Mouse (Mus musculus) adrenal gland, adult 8-10 months (tissue): ENCODE results near the gene Osbpl8. TPM values are rescaled to one million over a fixed set of nuclear protein-coding genes. Genes with fewer than 3 reads are reported as not detected.
"Not testable (repeated sequence)": the region's sequence is repeated elsewhere in the genome, so short reads cannot be mapped to it uniquely, and the experiment has no call there.

Experiments
- DNase-seq: peaks from one replicate; pipeline ENCODE4 v3.0.0; 2022
- total RNA-seq, 4 experiments: library from RNA; stranded (reverse); gene quantifications; 2 replicates each; pipeline ENCODE4 v1.2.4; 2022

Osbpl8 gene
- total RNA-seq, 4 experiments from 2014 or later = 25.7 to 38.0 (median 33.1) TPM

- DNase-seq = no peak
Measured at GRCm38 (mm10) chr10:111185574-111186269, 21.2 kb downstream of the Osbpl8 start.

DNA sequence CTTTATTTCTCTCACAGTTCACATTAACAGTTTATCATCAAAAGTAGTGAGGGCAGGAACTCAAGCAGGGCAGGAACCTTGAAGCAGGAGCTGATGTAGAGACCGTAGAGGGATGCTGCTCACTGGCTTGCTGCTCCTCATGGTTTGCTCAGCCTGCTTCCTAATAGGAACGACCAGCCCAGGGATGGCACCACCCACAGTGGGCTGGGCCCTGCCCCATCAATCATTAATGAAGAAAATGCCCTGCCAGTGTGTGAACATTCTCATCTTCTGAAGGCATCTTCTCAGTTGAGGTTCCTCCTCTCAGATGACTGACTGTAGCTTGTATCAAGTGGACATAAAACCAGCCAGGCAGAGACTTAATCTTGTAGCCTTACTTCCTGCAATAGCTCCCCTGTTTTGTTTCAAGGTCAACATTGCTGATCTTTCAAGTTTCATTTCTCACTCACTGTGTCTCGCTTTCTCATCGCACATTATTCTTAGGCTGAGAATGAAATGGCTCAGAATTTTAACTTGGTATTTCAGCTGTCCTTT lies 24.5 kb downstream of the Osbpl8 start:
- no peak for DNase-seq

GRCm38 (mm10) chr10:111190110-111190795 lies 25.7 kb downstream of the Osbpl8 start:
- DNase-seq = no peak

DNA sequence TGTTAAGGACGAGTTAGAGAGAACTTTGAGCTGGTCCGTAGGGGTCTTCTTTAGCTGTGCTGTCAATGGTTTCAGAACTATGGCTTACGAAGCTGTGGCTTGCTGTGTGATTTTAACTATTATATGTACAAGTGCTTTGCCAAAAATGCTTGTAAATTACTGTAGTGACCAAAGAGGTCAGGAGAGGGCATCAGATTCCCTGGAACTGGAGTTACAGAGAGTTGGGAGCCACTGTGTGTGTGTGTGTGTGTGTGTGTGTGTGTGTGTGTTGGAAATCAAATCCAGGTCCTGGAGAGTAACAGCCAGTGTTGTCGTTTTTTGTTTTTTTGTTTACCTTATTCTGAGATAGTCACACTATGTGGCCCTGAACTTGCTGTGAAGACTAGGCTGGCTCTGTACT lies 29.0 kb downstream of the Osbpl8 start:
- no peak for DNase-seq

GRCm38 (mm10) chr10:111196191-111196590 lies 31.6 kb downstream of the Osbpl8 start:
- DNase-seq = no peak

GRCm38 (mm10) chr10:111198705-111199104 lies 34.2 kb downstream of the Osbpl8 start:
- DNase-seq = not testable (repeated sequence)

- no peak for DNase-seq
Measured at GRCm38 (mm10) chr10:111201120-111201519, 36.6 kb downstream of the Osbpl8 start.

- no peak for DNase-seq
Measured at GRCm38 (mm10) chr10:111201666-111202065, 37.1 kb downstream of the Osbpl8 start.

- no peak for DNase-seq
Measured at GRCm38 (mm10) chr10:111204089-111204488, 39.5 kb downstream of the Osbpl8 start.

GRCm38 (mm10) chr10:111205421-111205820 lies 40.9 kb downstream of the Osbpl8 start:
- no peak for DNase-seq

- DNase-seq = no peak
Measured at GRCm38 (mm10) chr10:111207386-111207785, 42.8 kb downstream of the Osbpl8 start.

DNA sequence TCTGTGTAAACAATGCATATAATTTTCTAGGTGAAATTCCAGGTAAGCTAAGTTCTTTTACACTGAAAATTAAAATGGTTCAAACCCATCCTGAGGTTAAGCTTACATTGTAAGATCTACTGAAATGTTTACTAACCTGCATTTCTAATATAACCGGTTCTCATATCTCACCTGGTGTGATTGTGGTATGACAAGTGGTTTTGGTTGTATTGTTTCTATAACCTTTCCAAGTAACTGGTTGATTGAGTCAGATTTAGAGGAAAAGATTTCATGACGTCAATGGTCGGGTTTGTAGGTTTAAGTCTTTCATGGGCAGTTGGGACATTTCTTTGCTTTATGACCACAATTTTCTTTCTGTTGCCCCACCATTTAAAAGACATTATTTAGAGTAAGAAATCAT lies 49.5 kb downstream of the Osbpl8 start:
- DNase-seq = no peak

- no peak for DNase-seq
Measured at GRCm38 (mm10) chr10:111214696-111215095, 50.1 kb downstream of the Osbpl8 start.

DNA sequence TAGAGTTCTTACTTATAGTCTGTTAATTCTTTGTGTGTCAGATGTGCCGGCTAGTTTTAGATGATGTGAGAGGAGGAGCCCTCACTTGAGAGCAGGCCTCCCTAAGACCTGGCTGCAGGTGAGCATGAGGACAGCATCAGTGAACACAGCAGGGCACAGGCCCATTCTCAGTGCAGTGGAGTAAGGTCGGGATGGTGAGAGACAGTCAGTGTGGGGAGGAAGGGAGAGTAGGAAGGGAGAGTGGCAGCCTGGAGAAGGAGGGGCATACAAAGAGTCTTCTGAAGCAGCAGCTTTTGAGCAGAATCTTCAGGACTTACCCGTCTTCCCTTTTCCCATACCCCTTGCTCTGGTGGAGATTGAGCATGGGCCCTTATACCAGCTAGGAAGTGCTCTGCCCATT lies 51.0 kb downstream of the Osbpl8 start:
- DNase-seq = no peak

- DNase-seq = no peak
Measured at GRCm38 (mm10) chr10:111216111-111216510, 51.6 kb downstream of the Osbpl8 start.

DNA sequence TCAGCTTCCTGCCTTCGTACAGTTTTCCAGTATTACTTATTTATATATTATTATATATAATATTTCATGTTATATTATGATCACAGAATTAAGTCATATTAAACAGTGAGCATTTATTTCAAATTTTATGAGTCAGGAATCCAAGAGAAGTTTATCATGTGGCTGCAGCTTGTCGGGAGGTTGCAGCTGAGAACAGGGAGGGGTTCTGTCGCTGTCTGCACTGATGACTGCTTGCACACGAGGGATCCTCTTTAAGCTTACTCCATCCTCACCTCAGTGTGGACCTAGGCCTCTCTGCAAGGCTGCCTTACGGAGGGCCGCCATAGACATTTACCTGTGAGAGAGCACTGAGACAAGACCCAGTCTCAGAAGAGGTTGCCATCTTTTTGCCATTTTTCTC lies 58.0 kb downstream of the Osbpl8 start:
- DNase-seq = no peak

- no peak for DNase-seq
Measured at GRCm38 (mm10) chr10:111223218-111223830, 58.8 kb downstream of the Osbpl8 start.

GRCm38 (mm10) chr10:111224696-111225095 lies 60.1 kb downstream of the Osbpl8 start:
- no peak for DNase-seq

GRCm38 (mm10) chr10:111226508-111226907 lies 62.0 kb downstream of the Osbpl8 start:
- DNase-seq = peak; percentile 82

GRCm38 (mm10) chr10:111232237-111232636 lies 67.7 kb downstream of the Osbpl8 start:
- not testable (repeated sequence) for DNase-seq

GRCm38 (mm10) chr10:111233476-111234130 lies 69.1 kb downstream of the Osbpl8 start:
- DNase-seq = no peak

DNA sequence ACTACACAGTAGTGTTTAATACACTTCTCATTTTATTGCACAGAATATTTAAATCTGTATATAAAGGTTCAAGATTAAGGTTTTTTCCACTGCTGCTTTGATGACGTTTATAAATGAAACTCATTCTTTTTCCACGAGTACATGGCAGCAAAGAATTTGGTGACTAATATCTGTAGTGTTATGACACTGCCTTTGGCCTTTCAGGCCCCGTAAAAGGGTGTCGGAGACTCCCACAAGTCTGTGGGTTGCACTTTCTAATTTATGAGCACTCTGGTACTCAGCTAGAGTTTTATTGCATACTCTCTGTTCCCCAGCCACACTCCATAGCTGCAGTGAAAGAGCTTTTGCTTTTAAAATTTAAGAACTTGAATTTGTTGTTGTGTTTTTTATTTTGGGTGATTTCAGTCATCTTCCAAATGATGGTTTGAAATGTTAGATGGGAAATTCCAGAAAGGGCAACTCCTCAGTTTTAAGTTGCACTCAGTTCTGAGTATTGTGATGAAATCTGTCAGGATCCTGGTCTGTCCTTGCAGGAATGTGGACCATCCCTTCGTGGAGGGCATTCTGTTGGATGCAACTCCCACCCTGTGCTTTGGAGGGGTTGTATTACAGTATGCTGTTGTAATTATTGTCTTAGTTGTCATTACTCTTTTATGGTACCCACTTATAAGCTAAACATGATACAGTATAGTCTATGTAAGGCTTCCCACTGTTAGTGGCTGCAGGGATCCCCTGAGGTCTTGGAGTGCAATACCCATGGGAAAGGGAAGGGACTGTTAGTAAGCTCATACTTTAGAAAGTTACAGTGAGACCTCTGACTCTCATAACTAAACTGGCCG lies 70.1 kb downstream of the Osbpl8 start:
- DNase-seq = peak; percentile 55
